Mouse (Mus musculus): ENCODE data around the gene Degs1. TPM values are rescaled to one million over a fixed set of nuclear protein-coding genes. Genes with fewer than 3 reads are reported as not detected.

Gene Degs1
- polyA plus RNA-seq, 1 experiment from 2014 or later, result 118 TPM

- H3K36me3 ChIP-seq (ENCODE audit: control insufficient read depth, insufficient read depth, low read length), result no peaks in the 10 kb centered on the region
These were observed 31.9 kb downstream of the Degs1 start for GRCm38 (mm10) chr1:182250734-182251133.

GRCm38 (mm10) chr1:182249298-182249697, 33.3 kb downstream of the Degs1 start:
- no peak overlapping the region for H3K4me3 ChIP-seq (ENCODE audit: low read length)
- H3K36me3 ChIP-seq (ENCODE audit: control insufficient read depth, insufficient read depth, low read length), result no peaks in the 10 kb centered on the region
- H3K9me3 ChIP-seq (ENCODE audit: control insufficient read depth, low read length), result no peaks in the 10 kb centered on the region
- H3K4me2 ChIP-seq (replicated peaks; ENCODE audit: low read depth, low read length), result no peak overlapping the region
- WGBS, result 78% methylated on average over 8 of the region's 8 CpGs
- no peaks in the 10 kb centered on the region for H3K27me3 ChIP-seq (ENCODE audit: control insufficient read depth, insufficient read depth, low read length)
- no peaks in the 10 kb centered on the region for H3K4me1 ChIP-seq (ENCODE audit: control insufficient read depth, insufficient read depth, low read length)
- no peak overlapping the region for H3K9ac ChIP-seq (ENCODE audit: low read depth, low read length)
- no peak for ATAC-seq (ENCODE audit: low FRiP score, low TSS enrichment)
- no peak overlapping the region for H3K27ac ChIP-seq (ENCODE audit: low read depth, low read length)

More at GRCm38 (mm10) chr1:182250734-182251133, 31.9 kb downstream of the Degs1 start:
- no peaks in the 10 kb centered on the region for H3K27me3 ChIP-seq (ENCODE audit: control insufficient read depth, insufficient read depth, low read length)
- no peaks in the 10 kb centered on the region for H3K9me3 ChIP-seq (ENCODE audit: control insufficient read depth, low read length)
- no peaks in the 10 kb centered on the region for H3K4me1 ChIP-seq (ENCODE audit: control insufficient read depth, insufficient read depth, low read length)
- WGBS, result 37% methylated on average over 4 of the region's 4 CpGs
- H3K9ac ChIP-seq (ENCODE audit: low read depth, low read length), result no peak overlapping the region
- no peak overlapping the region for H3K4me3 ChIP-seq (ENCODE audit: low read length)
- ATAC-seq (ENCODE audit: low FRiP score, low TSS enrichment), result 0 out of 2 replicates have a peak, but pooled peaks have one; percentile 16
- no peak overlapping the region for H3K27ac ChIP-seq (ENCODE audit: low read depth, low read length)
- no peak overlapping the region for H3K4me2 ChIP-seq (replicated peaks; ENCODE audit: low read depth, low read length)

- H3K27me3 ChIP-seq (ENCODE audit: control insufficient read depth, insufficient read depth, low read length), result no peaks in the 10 kb centered on the region
- H3K9me3 ChIP-seq (ENCODE audit: control insufficient read depth, low read length), result no peaks in the 10 kb centered on the region
- H3K9ac ChIP-seq (ENCODE audit: low read depth, low read length), result no peak overlapping the region
- no peak for ATAC-seq (ENCODE audit: low FRiP score, low TSS enrichment)
- no peak overlapping the region for H3K4me2 ChIP-seq (replicated peaks; ENCODE audit: low read depth, low read length)
- H3K27ac ChIP-seq (ENCODE audit: low read depth, low read length), result no peak overlapping the region
- no peak overlapping the region for H3K4me3 ChIP-seq (ENCODE audit: low read length)
- H3K4me1 ChIP-seq (ENCODE audit: control insufficient read depth, insufficient read depth, low read length), result no peaks in the 10 kb centered on the region
- WGBS, result 95% methylated on average over 5 of the region's 5 CpGs
- H3K36me3 ChIP-seq (ENCODE audit: control insufficient read depth, insufficient read depth, low read length), result no peaks in the 10 kb centered on the region
These were observed 37.6 kb downstream of the Degs1 start for GRCm38 (mm10) chr1:182245003-182245402.

GRCm38 (mm10) chr1:182238056-182238703, 44.4 kb downstream of the Degs1 start:
- no peaks in the 10 kb centered on the region for H3K9me3 ChIP-seq (ENCODE audit: control insufficient read depth, low read length)
- H3K9ac ChIP-seq (ENCODE audit: low read depth, low read length), result no peak overlapping the region
- H3K36me3 ChIP-seq (ENCODE audit: control insufficient read depth, insufficient read depth, low read length), result no peaks in the 10 kb centered on the region
- H3K4me2 ChIP-seq (replicated peaks; ENCODE audit: low read depth, low read length), result no peak overlapping the region
- no peaks in the 10 kb centered on the region for H3K4me1 ChIP-seq (ENCODE audit: control insufficient read depth, insufficient read depth, low read length)
- no peak for ATAC-seq (ENCODE audit: low FRiP score, low TSS enrichment)
- no peaks in the 10 kb centered on the region for H3K27me3 ChIP-seq (ENCODE audit: control insufficient read depth, insufficient read depth, low read length)
- H3K27ac ChIP-seq (ENCODE audit: low read depth, low read length), result no peak overlapping the region
- 45% methylated on average over 7 of the region's 7 CpGs for WGBS
- H3K4me3 ChIP-seq (ENCODE audit: low read length), result no peak overlapping the region

GRCm38 (mm10) chr1:182237386-182237785, 45.2 kb downstream of the Degs1 start:
- no peaks in the 10 kb centered on the region for H3K4me1 ChIP-seq (ENCODE audit: control insufficient read depth, insufficient read depth, low read length)
- no peaks in the 10 kb centered on the region for H3K36me3 ChIP-seq (ENCODE audit: control insufficient read depth, insufficient read depth, low read length)
- H3K9ac ChIP-seq (ENCODE audit: low read depth, low read length), result no peak overlapping the region
- no peaks in the 10 kb centered on the region for H3K27me3 ChIP-seq (ENCODE audit: control insufficient read depth, insufficient read depth, low read length)
- no peak for ATAC-seq (ENCODE audit: low FRiP score, low TSS enrichment)
- no peak overlapping the region for H3K4me3 ChIP-seq (ENCODE audit: low read length)
- no peak overlapping the region for H3K27ac ChIP-seq (ENCODE audit: low read depth, low read length)
- 75% methylated on average over 1 of the region's 1 CpGs for WGBS
- no peak overlapping the region for H3K4me2 ChIP-seq (replicated peaks; ENCODE audit: low read depth, low read length)
- H3K9me3 ChIP-seq (ENCODE audit: control insufficient read depth, low read length), result no peaks in the 10 kb centered on the region

- no peak overlapping the region for H3K27ac ChIP-seq (ENCODE audit: low read depth, low read length)
- no peak for ATAC-seq (ENCODE audit: low FRiP score, low TSS enrichment)
- 58% methylated on average over 4 of the region's 4 CpGs for WGBS
- H3K4me1 ChIP-seq (ENCODE audit: control insufficient read depth, insufficient read depth, low read length), result no peaks in the 10 kb centered on the region
- H3K9me3 ChIP-seq (ENCODE audit: control insufficient read depth, low read length), result peaks cover 3% of the 10 kb centered on the region; the same call in 1 of the 2 replicates
- no peak overlapping the region for H3K9ac ChIP-seq (ENCODE audit: low read depth, low read length)
- no peak overlapping the region for H3K4me3 ChIP-seq (ENCODE audit: low read length)
- H3K4me2 ChIP-seq (replicated peaks; ENCODE audit: low read depth, low read length), result no peak overlapping the region
- H3K36me3 ChIP-seq (ENCODE audit: control insufficient read depth, insufficient read depth, low read length), result no peaks in the 10 kb centered on the region
- no peaks in the 10 kb centered on the region for H3K27me3 ChIP-seq (ENCODE audit: control insufficient read depth, insufficient read depth, low read length)
These were observed 47.4 kb downstream of the Degs1 start for GRCm38 (mm10) chr1:182235174-182235573.

GRCm38 (mm10) chr1:182229381-182229780, 53.2 kb downstream of the Degs1 start:
- no peak for ATAC-seq (ENCODE audit: low FRiP score, low TSS enrichment)
- H3K9me3 ChIP-seq (ENCODE audit: control insufficient read depth, low read length), result peaks cover 3% of the 10 kb centered on the region; the same call in 1 of the 2 replicates
- H3K36me3 ChIP-seq (ENCODE audit: control insufficient read depth, insufficient read depth, low read length), result no peaks in the 10 kb centered on the region
- WGBS, result 67% methylated on average over 4 of the region's 4 CpGs
- no peak overlapping the region for H3K4me2 ChIP-seq (replicated peaks; ENCODE audit: low read depth, low read length)
- no peak overlapping the region for H3K9ac ChIP-seq (ENCODE audit: low read depth, low read length)
- no peaks in the 10 kb centered on the region for H3K27me3 ChIP-seq (ENCODE audit: control insufficient read depth, insufficient read depth, low read length)
- no peaks in the 10 kb centered on the region for H3K4me1 ChIP-seq (ENCODE audit: control insufficient read depth, insufficient read depth, low read length)
- no peak overlapping the region for H3K4me3 ChIP-seq (ENCODE audit: low read length)
- H3K27ac ChIP-seq (ENCODE audit: low read depth, low read length), result no peak overlapping the region

GRCm38 (mm10) chr1:182227141-182227963, 55.3 kb downstream of the Degs1 start:
- H3K27ac ChIP-seq (ENCODE audit: low read depth, low read length), result no peak overlapping the region; the same call in 1 of the 2 replicates
- H3K36me3 ChIP-seq (ENCODE audit: control insufficient read depth, insufficient read depth, low read length), result no peaks in the 10 kb centered on the region
- 0 out of 2 replicates have a peak overlapping the region, but pooled peaks have one; percentile 8 for H3K9ac ChIP-seq (ENCODE audit: low read depth, low read length)
- H3K4me1 ChIP-seq (ENCODE audit: control insufficient read depth, insufficient read depth, low read length), result peaks cover 7% of the 10 kb centered on the region; the same call in 1 of the 2 replicates
- 0 out of 2 replicates have a peak overlapping the region, but pooled peaks have one; percentile 8 for H3K4me2 ChIP-seq (replicated peaks; ENCODE audit: low read depth, low read length)
- H3K9me3 ChIP-seq (ENCODE audit: control insufficient read depth, low read length), result peaks cover 3% of the 10 kb centered on the region; the same call in 1 of the 2 replicates
- ATAC-seq (ENCODE audit: low FRiP score, low TSS enrichment), result no peak; the same call in 1 of the 2 replicates
- 53% methylated on average over 12 of the region's 12 CpGs for WGBS
- H3K4me3 ChIP-seq (ENCODE audit: low read length), result no peak overlapping the region
- no peaks in the 10 kb centered on the region for H3K27me3 ChIP-seq (ENCODE audit: control insufficient read depth, insufficient read depth, low read length)

GRCm38 (mm10) chr1:182226261-182226660, 56.3 kb downstream of the Degs1 start:
- Histone ChIP-seq H3K9me3 (ENCODE audit: control insufficient read depth, low read length) (peaks cover 3% of the 10 kb centered on the region; the same call in 1 of the 2 replicates), H3K27ac (ENCODE audit: low read depth, low read length) (no peak overlapping the region), H3K36me3 (ENCODE audit: control insufficient read depth, insufficient read depth, low read length) (no peaks in the 10 kb centered on the region), H3K4me1 (ENCODE audit: control insufficient read depth, insufficient read depth, low read length) (peaks cover 7% of the 10 kb centered on the region; the same call in 1 of the 2 replicates), H3K4me3 (ENCODE audit: low read length) (no peak overlapping the region), H3K27me3 (ENCODE audit: control insufficient read depth, insufficient read depth, low read length) (no peaks in the 10 kb centered on the region), H3K4me2 (replicated peaks; ENCODE audit: low read depth, low read length) (no peak overlapping the region), H3K9ac (ENCODE audit: low read depth, low read length) (no peak overlapping the region)
- ATAC-seq (ENCODE audit: low FRiP score, low TSS enrichment), result no peak
- 92% methylated on average over 9 of the region's 9 CpGs for WGBS
